Mouse (Mus musculus) heart, postnatal 14 days (tissue): ENCODE results near the gene Il17rd. TPM values are rescaled to one million over a fixed set of nuclear protein-coding genes. Genes with fewer than 3 reads are reported as not detected.

Experiments used
- DNase-seq, 2 experiments: peaks; one replicate each; pipeline ENCODE4 v3.0.0; 2021 to 2022
- intact Hi-C: fragments of 180-260 bp; cut with DNase I; formaldehyde crosslinking; loops from one replicate; pipeline ENCODE4 v1.15.1; 2025
- total RNA-seq, 2 experiments: library from RNA; stranded (reverse); gene quantifications; 2 replicates each; pipeline ENCODE4 v1.2.3; 2021

Gene Il17rd
- total RNA-seq, 2 experiments from 2014 or later = 6.5 to 7.2 TPM

DNA sequence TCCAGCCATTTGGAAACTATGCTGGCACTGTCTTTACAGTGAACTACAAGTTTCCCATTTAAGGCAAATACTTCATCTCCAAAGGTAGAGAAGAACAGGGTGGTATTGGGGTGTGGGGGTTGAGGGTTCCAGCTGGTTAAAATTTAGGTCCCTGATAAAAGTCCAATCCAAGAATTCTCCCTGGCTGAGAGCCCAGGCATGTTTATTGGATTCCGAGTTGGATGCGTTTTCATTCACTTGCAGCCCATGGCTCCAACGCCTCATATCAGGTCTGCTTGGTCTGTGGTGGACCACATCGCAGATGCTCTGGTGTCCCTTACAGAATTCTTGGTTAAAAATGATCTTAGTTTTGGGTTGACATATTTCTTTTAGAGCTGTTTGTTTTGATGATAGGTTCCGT is 4.7 kb downstream of the Il17rd start:
- intact Hi-C loops = loop anchor here (10.0 kb wide), 1 partner anchor 381 kb away; the partner anchor contains the start of gene Fam208a
- DNase-seq = no peak

- peak; percentile 53 to 57 for DNase-seq
- intact Hi-C loops = loop anchor here (10.0 kb wide), 1 partner anchor 380 kb away; the partner anchor contains the start of gene Fam208a
These were observed 5.7 kb downstream of the Il17rd start for GRCm38 (mm10) chr14:27044221-27044966.

DNA sequence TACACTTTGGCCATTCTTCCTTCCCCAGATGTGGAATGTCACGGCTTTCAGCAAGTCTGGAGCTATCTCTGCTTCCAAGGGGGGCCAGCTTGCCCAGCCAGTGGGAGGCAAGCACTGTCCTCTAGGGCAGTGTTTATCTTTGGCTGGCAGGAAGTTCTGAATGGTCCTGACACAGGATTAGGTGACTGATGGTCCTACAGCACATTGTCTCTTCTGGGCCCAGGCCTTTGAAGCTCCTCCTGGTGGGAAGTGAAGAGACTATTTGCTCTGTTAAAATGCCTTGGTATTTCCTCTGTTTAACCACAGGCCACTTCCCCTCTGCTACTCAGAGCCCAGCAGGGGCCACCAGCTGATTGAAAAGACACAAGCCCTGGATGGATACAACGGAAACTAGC is 6.2 kb downstream of the Il17rd start:
- intact Hi-C loops = loop anchor here (10.0 kb wide), 1 partner anchor 380 kb away; the partner anchor contains the start of gene Fam208a
- peak in 1 of 2 experiments; percentile 45 for DNase-seq

DNA sequence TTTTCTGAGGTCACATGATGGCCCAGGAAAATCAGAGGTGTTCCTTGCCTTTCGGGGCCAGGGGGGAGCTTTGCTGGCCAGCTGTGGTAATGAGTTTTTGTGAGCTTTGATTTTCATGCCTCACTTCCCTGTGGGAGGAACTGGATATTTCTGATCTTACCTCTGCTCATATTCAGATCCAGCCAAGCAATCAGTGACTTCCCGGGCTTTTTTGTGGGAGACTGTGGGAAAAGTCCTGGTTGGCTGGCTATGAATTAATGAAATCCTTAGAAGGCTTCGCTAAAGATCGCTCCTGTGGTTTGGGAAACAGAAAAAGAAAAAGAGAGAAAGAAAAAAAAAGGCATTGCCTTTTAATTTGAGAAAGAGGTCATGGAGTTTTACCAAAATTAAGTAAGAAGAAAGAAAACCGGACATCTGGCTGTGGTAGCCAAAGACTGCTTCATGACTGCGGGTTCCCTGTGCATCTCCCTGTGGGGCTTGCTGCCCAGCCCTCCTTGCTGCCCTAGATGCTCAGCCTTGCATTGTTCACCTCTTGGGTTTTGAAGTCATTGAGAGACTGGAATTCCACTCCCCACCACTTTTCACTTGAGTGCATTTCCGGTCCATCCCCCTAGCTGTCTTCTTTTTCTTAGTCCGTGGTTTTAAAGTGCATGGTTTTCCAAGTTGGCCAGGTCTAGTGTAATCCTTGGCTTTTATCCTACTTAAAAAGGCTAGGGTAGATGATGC is 9.7 kb downstream of the Il17rd start:
- no peak for DNase-seq
- intact Hi-C loops = loop anchor here (10.0 kb wide), 1 partner anchor 376 kb away; the partner anchor contains the start of gene Fam208a

- intact Hi-C loops = no loop called here
- DNase-seq = no peak
These were observed 11.3 kb downstream of the Il17rd start for GRCm38 (mm10) chr14:27050043-27050442.

- intact Hi-C loops = no loop called here
- DNase-seq = no peak
These were observed 12.1 kb downstream of the Il17rd start for GRCm38 (mm10) chr14:27050560-27051510.

GRCm38 (mm10) chr14:27051511-27051895 is 12.8 kb downstream of the Il17rd start:
- DNase-seq = no peak
- intact Hi-C loops = no loop called here

- DNase-seq = no peak
- intact Hi-C loops = no loop called here
These were observed 19.9 kb downstream of the Il17rd start for GRCm38 (mm10) chr14:27058535-27059223.

DNA sequence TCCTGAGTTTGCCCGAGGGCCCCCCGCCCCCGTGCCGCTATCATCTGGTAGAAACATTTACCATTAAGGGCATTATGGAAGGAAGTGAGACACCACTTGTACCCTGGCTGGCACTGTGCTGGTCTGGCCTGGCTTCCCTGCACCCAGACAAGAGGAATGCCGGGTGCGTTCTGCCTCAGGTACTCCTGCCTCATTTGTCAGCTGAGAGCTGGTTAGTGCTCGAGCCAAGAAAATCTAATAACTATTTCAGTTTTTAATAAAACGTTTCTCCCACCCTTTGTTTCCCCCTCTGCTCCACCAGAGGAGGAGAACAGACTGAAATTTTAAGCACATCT is 20.4 kb downstream of the Il17rd start:
- intact Hi-C loops = no loop called here

GRCm38 (mm10) chr14:27063338-27063737 is 24.6 kb downstream of the Il17rd start:
- no peak for DNase-seq
- intact Hi-C loops = no loop called here

More for the DNA sequence above, 20.4 kb downstream of the Il17rd start:
- no peak for DNase-seq

GRCm38 (mm10) chr14:27066171-27066929 is 27.6 kb downstream of the Il17rd start:
- intact Hi-C loops = no loop called here
- DNase-seq = peak; percentile 47 to 51

DNA sequence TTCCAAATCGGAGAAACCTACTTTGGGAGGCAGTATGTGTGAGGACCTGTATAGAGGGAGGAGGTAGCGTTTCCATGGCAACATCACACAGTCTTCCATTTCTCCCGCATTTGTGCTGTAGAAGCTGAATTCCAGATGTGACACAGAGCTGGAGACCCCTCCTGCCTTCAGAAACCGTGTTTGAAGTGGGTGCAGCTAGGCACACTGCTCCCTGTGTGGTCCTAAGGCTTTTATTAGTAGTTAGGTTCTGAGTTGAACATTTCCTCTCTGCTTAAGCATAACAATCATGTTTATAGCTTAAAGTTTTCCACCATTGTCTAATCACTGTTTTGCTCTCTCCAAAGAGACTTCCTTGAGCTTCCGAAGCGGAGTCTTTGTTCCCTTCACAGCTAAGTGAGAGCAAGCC is 29.1 kb downstream of the Il17rd start:
- DNase-seq = no peak

GRCm38 (mm10) chr14:27069434-27070097 is 30.8 kb downstream of the Il17rd start:
- no peak for DNase-seq
- intact Hi-C loops = no loop called here

More for the DNA sequence above, 29.1 kb downstream of the Il17rd start:
- intact Hi-C loops = no loop called here

DNA sequence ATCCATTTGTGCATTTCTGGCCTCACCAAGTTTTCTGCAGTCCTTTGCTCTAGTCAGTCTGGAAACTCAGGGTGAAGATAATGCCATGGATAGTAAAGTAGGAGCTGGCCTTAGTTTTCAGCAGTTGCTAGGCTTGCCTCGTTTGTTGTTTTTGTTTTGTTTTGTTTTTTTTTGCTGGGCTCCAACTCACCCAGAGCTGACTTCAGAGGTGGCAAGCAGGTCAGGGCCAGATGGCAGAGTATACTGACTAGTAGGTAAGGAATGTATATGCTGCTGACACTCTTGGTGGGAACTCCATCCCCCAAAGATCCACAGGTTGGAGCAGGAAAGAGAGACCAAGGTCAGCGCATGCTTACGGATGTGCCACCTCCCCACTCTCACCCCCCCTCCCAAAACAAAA is 31.4 kb downstream of the Il17rd start:
- intact Hi-C loops = no loop called here
- DNase-seq = no peak

DNA sequence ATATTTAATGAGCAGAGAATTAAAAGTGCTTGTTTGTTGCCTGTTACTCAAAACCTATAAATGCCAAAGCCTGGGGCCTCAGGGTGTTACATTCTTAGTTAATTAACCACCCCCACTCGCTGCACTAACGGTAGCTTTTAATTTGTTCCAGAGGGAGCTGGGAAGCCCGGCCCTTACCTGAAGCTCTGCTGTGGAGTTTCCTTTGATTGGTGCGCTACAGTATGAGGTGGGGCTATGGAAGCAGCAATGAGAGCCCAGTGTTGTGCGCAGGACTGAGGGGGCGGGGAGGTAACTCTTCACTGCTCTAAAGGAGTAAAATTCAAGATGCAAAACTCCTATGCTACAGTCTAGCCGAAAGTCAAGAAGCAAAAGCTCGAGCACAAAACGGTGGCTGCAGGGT is 32.0 kb downstream of the Il17rd start:
- intact Hi-C loops = no loop called here
- DNase-seq = no peak

- intact Hi-C loops = no loop called here
- no peak for DNase-seq
These were observed 33.2 kb downstream of the Il17rd start for GRCm38 (mm10) chr14:27071985-27072384.

DNA sequence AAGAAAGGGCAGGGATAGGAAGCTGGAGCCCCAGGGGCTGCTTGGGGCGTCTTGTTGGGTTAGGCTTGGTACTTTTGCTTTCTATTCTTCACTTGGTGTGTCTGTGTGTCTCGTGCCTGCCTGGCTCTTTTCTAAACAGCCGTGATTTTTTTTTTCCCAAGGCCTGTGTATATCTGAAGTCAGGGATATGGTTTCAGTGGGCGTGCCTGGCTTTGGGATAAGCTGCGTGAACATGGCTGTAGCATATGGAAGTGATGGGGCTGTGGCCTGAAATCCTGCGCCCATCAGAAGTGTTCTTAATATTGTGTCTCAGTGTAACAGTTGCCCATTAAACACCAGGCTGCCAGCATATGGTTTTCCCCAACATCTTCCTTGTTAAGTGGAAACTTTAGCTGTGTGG is 36.3 kb downstream of the Il17rd start:
- no peak for DNase-seq
- intact Hi-C loops = no loop called here

GRCm38 (mm10) chr14:27075909-27076521 is 37.3 kb downstream of the Il17rd start:
- intact Hi-C loops = no loop called here
- peak in 1 of 2 experiments; percentile 21 for DNase-seq
